Mouse (Mus musculus) T-helper 2 cell (primary cell): Measurements from ENCODE around the gene Atmin.

ENCODE experiments used
- in situ Hi-C: fragments of 300-600 bp; cut with MboI, MseI; formaldehyde crosslinking; loops from one replicate; pipeline ENCODE4 v1.15.1; 2025; ENCODE audit warnings: high pct_unique_total_duplicates

The Atmin gene

GRCm38 (mm10) chr8:116947589-116947988, 4.4 kb downstream of the Atmin start:
- in situ Hi-C loops, result loop anchor here (25.0 kb wide), 1 partner anchor 840 kb away; no protein-coding TSS in a partner anchor

DNA sequence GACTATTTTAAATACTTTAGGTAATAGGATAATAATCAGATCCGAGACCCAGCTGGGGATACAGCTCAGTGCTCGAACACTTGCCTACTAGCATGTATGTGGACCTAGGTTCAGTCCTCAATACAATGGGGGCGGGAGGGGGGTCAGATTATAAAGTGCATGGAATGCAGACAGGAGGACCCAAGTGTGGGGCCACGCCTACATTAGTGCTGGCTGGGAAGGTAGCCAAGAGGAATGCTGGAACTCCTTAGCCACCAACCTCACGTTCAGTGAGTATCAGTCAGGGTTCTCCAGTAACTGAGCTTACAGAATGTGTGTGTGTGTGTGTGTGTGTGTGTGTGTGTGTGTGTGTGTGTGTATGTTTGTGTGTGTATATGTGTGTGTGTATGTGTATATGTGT, 8.2 kb downstream of the Atmin start:
- in situ Hi-C loops, result no loop called here

DNA sequence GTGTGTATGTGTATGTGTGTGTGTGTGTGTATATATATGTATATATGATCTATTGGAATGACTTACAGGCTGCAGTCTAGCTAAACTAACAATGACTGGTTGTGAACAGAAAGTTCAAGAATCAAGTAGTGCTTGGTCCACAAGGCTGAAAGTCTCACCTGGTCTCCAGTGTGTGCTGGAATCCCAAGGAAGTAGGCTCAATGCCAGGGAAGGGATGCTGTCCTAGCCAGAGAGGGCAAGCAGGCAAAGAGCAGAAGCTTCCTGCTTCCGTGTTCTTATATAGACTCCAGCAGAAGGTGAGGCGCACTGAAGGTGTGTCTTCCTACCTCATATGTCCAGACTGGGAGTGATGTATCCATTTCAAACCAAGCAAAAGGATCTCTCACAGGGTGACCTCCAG, 8.6 kb downstream of the Atmin start:
- in situ Hi-C loops, result no loop called here

DNA sequence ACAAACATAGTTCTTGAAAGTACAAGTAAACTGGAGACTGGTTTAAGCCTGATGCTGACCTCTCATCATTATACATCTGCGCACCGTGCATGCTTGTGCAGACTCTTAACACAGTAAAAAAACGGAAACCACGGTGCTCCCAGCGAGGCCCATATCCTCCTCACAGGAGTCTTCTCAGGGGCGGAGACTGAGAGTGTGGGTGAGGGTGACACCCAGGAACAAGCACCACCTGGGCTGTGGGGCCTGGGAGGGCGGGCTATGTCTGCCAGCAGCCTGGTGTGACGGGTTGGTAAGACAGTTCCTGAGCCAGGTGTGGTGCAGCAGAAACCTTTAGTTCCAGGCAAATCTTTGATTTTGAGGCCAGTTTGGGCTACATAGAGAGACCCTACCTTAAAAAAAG, 9.2 kb downstream of the Atmin start:
- in situ Hi-C loops, result no loop called here

DNA sequence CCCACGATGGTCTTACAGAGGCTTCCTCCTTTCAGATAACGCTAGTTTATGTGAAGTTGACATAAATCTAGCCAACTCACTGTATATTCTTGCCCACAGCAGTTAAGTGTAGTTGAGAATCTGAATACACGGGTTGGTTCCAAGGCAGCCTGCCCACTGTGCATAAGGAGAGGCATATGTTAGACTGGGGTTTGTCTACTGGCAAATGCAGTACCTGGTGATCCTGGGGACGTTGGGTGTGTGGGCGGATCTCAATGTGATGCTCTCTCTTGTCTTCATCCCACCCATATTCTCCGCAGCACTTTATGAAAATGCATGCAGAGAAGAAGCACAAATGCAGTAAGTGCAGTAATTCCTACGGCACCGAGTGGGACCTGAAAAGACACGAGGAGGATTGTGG, 11.2 kb downstream of the Atmin start:
- in situ Hi-C loops, result no loop called here

- in situ Hi-C loops, result no loop called here
Observed at GRCm38 (mm10) chr8:116969531-116969930, 26.3 kb downstream of the Atmin start.

DNA sequence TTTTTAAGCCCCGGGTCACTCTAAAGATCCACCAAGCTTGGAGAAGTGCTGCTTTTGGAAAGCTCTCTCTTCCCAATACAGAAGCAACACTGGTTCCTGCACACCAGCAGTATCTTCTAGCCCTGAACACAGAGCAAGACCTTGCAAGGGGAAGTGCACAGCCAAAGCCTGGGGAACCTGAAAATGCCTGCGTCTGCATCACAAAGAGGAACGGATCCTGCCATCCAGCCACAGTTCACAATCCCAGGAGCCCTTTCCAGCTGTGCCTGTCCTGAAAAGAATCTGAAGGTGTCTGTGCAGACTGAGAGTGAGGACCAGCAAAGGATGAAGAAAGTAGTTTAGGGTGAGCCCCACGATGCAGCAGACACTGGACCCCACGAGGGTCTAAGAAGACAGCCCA, 31.9 kb downstream of the Atmin start:
- in situ Hi-C loops, result loop anchor here (5.0 kb wide), 1 partner anchor 33 kb away; the partner anchor contains the start of gene Atmin

DNA sequence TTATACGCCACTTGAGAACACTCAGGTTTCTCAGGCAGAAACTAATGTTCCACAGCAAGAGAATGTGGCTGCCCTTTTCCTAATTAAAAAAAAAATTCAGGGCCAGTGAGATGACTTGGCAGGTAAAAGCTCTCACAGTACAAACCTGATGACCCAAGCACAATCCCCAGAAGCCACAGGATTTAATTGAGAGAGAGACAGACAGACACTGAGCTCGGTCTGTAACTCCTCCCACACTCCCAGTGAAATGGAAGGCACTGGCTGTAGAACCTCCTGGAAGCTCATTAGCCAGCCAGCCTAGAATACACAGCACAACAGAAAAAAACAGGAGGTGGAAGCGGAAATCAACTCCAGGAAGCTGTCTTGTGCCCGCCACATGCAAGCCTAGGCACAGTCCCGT, 32.4 kb downstream of the Atmin start:
- in situ Hi-C loops, result loop anchor here (5.0 kb wide), 1 partner anchor 33 kb away; the partner anchor contains the start of gene Atmin

DNA sequence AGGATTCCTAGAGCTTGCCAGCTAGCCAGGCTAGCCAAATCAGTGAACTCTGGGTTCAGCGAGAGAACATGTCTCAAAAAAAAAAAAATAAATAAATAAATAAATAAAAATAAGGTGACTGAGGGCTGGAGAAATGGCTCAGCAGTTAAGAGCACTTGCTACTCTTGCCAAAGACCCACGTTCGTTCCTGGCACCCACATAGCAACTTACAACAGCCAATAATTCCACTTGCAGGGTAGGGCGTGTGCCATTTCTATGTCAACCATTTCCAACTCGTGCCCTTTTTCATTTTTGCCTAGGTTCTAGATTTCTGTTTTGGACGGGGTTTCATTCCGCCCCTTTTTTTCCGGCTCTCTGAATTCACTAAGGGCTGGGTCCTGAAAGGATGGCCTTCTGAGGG, 34.9 kb downstream of the Atmin start:
- in situ Hi-C loops, result loop anchor here (5.0 kb wide), 1 partner anchor 36 kb away; the partner anchor contains the start of gene Atmin

DNA sequence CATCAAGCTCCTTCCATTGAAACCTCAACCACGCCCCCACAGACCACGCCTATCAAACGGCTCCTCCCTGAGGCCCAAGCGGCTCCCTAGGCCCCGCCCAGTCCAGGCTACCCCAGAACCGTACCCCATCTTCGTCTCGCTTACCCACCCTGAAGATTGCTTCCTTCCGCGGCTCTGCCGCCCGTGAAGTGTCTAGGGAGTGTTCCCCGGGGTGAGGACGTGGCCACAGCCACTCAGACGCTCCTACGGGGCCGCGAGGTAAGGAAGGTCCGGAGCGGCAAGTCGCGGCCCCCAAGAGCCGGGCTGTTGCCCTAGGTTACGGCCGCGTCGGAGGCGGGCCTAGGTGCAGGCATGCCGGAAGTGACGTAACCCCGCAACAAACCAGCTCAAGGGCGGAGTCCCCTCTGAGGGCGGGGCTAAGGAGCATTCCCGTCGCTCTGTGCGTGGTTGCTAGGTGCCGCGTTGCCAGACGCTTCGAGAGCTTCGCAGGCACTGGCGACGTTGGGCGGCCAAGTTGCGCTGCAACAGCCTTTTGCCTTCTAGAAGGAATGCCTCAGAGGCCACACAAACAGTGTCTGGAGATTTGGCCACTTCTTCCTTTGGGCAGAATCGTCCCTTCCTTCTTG, 35.6 kb downstream of the Atmin start, which contains the start of gene 1700030J22Rik:
Gene 1700030J22Rik, minus strand, starts transcription at position 329 of the 626 bp plus-strand sequence.
- in situ Hi-C loops, result loop anchor here (5.0 kb wide), 1 partner anchor 36 kb away; the partner anchor contains the start of gene Atmin

GRCm38 (mm10) chr8:116980117-116980516, 36.9 kb downstream of the Atmin start:
- in situ Hi-C loops, result no loop called here

GRCm38 (mm10) chr8:116989842-116990241, 46.6 kb downstream of the Atmin start:
- in situ Hi-C loops, result no loop called here

GRCm38 (mm10) chr8:116991241-116991640, 48.0 kb downstream of the Atmin start:
- in situ Hi-C loops, result no loop called here

GRCm38 (mm10) chr8:116992176-116992971, 49.2 kb downstream of the Atmin start:
- in situ Hi-C loops, result no loop called here

DNA sequence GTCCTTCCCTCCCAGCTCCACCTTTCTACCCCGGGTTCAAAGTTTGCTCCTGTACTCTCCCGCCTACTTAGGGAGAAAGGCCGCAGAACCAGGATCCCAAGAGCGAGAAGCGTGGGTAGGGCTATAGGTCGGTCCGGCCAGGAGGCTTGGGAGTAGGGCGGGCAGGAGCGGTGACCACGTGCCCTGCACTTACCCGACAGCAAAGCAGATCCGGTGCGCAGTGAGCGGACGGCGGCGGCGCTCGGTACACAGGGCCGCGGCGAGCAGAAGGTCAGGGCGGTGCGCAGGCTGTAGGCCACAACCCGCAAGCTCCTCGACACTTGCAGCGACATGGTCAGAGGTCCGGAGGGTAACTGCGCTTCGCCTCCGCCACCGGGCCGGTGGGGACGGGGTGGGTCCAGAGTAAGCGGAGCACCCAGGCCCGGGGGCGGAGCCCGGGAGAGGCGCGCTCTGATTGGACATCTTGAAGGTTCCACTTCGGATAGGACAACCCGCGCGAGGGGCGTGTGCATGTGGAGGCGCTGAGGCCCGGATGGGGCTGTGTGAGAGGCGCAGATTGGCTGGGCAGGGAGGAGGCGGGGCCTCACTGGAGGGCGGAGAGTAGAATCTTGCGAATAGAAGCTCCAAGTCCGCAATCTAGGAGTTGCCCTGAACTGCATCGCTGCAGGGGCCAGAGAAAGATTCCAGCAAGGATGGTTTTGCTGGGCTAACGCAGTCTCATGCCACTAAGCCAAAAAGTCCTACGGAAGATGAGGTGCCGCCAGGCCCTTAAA, 50.1 kb downstream of the Atmin start, which contains the start of gene Gcsh:
Gene Gcsh, minus strand, starts transcription at position 443 of the 773 bp plus-strand sequence.
- in situ Hi-C loops, result no loop called here

- in situ Hi-C loops, result no loop called here
Observed at GRCm38 (mm10) chr8:116994016-116994716, 51.0 kb downstream of the Atmin start.
